Mouse (Mus musculus) testis, adult 2 months (tissue): ENCODE results near the gene Mob3c.

ENCODE experiments used
- CTCF ChIP-seq: fragments of 200-500 bp; IDR thresholded peaks from 2 replicates; pipeline ENCODE4 v1.5.1; 2012; ENCODE audit warnings: low read depth, mild to moderate bottlenecking, inconsistent platforms, low read length, moderate library complexity; ENCODE audit not compliant: control insufficient read depth, insufficient read depth, insufficient replicate concordance
- POLR2A ChIP-seq: fragments of 200-500 bp; IDR thresholded peaks from 2 replicates; pipeline ENCODE4 v1.6.1; 2012; ENCODE audit warnings: low read depth, mild to moderate bottlenecking, inconsistent platforms, low read length, moderate library complexity; ENCODE audit not compliant: control insufficient read depth

- TF ChIP-seq CTCF (no peak), POLR2A (no peak)
Observed at GRCm38 (mm10) chr4:115821431-115821830, 6.5 kb upstream of the Mob3c start.
